Mouse (Mus musculus) testis, adult 2 months (tissue): ENCODE measurements at regions not wholly inside any gene's neighbourhood (a gene's known extent, or its start where the extent isn't known, plus 50 kb on each side); places are given as distances from the start of the nearest gene placed in this dataset.

Experiments
- H3K27ac ChIP-seq: fragments of 200-500 bp; 2 replicates; pipeline ENCODE4 v1.5.1; 2012; ENCODE audit warnings: low read depth, low read length; ENCODE audit not compliant: control insufficient read depth, insufficient read depth
- H3K27me3 ChIP-seq: fragments of 200-500 bp; 2 replicates; pipeline ENCODE4 v1.6.1; 2012; ENCODE audit warnings: mild to moderate bottlenecking, low read length, moderate library complexity; ENCODE audit not compliant: control insufficient read depth, insufficient read depth
- H3K36me3 ChIP-seq: fragments of 200-500 bp; 2 replicates; pipeline ENCODE4 v1.6.1; 2012; ENCODE audit warnings: mild to moderate bottlenecking, low read length; ENCODE audit not compliant: control insufficient read depth, insufficient read depth
- H3K4me1 ChIP-seq: fragments of 200-500 bp; 2 replicates; pipeline ENCODE4 v1.6.1; 2012; ENCODE audit warnings: low read length; ENCODE audit not compliant: control insufficient read depth, insufficient read depth
- H3K4me3 ChIP-seq: fragments of 200-500 bp; 2 replicates; pipeline ENCODE4 v1.5.1; 2012; ENCODE audit warnings: low read depth, mild to moderate bottlenecking, low read length, moderate library complexity, mixed read lengths; ENCODE audit not compliant: control insufficient read depth
- CTCF ChIP-seq: fragments of 200-500 bp; IDR thresholded peaks from 2 replicates; pipeline ENCODE4 v1.5.1; 2012; ENCODE audit warnings: low read depth, mild to moderate bottlenecking, inconsistent platforms, low read length, moderate library complexity; ENCODE audit not compliant: control insufficient read depth, insufficient read depth, insufficient replicate concordance
- POLR2A ChIP-seq: fragments of 200-500 bp; IDR thresholded peaks from 2 replicates; pipeline ENCODE4 v1.6.1; 2012; ENCODE audit warnings: low read depth, mild to moderate bottlenecking, inconsistent platforms, low read length, moderate library complexity; ENCODE audit not compliant: control insufficient read depth

DNA sequence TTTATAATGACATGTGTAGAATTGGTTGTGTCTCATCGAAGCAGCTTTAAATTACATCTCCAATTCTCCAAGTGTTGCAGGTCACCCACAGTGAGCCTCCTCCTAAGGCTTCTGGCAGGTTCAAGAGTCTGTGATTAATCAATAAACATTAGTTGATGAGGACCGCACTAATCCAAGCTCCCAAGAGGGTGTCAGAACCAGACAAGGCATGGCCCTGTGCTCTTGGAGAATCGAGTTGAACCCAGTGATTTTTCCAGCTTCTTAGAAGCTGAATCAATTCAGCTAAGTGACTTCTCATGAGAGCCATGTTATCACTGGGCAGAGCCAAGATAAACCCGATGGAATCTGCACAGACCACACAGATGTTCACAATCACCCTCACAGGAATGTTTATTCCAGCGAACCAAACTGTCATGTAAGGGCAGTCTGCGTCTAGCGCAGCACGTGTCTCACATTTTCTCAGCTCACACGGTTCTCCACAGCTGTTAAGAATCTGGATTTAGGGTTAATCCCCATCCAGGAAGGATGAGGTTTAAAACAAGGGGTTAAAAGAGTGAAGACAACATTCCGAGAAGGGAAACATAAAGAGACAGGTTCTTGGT is 76.4 kb upstream of the Cd93 start:
- H3K27ac ChIP-seq: no peak overlapping the region
- H3K27me3 ChIP-seq: no peaks in the 10 kb centered on the region
- no peak for TF ChIP-seq CTCF
- no peak for TF ChIP-seq POLR2A
- no peak overlapping the region for H3K4me3 ChIP-seq
- no peaks in the 10 kb centered on the region for H3K36me3 ChIP-seq
- no peaks in the 10 kb centered on the region for H3K4me1 ChIP-seq

DNA sequence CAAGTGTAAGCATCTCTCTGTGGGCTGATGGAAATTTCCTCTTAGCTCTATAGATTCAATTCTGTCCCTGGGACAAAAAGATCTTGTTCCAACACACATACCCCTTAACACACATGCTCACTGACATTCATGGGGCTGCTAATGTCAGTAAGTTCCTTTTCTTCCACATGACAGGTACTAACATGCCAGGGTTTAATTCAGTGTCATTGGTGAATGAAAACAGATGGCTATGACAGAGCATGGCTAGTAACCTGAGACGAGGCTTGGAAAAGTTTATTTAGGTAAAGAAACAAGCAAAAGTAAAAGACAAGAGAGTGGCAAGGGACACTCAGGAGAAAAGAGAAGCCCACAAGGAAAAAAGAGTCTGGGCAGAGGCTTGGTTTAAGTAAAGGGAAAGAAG is 74.5 kb upstream of the Cd93 start:
- Histone ChIP-seq H3K4me1 (no peaks in the 10 kb centered on the region), H3K4me3 (no peak overlapping the region), H3K27me3 (no peaks in the 10 kb centered on the region), H3K36me3 (no peaks in the 10 kb centered on the region), H3K27ac (no peak overlapping the region)
- no peak for TF ChIP-seq CTCF
- no peak for TF ChIP-seq POLR2A

DNA sequence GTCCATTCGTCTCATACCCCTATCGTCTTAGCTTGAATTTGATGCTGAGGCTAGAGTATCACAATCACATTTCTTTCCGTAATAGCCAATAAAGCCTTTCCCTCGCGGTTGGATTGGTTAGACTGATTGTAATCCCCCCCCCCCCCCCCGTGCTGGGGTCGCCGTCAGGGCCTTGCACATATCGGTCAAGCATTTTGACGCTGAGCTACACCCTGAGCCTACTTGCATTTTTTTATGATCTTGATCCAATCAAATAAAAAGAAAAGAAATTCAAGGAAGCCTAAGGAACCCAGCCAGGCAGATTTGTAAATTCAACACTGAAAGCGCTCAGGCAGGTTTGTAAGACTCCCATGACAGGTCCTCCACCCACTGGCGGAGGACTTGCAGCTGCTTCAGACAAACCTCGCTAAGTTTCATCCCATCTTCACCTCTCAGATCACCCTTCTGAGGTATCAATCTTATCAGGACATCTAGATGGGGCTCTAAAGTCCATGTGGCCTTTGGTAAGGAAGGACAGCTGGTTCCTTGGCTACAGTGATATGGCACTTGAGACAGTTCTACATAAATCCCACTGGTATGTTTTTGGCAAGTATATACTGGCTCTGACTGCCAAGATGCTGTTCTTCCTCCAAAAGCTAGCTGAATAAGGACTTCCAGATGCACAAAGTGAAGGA is 66.8 kb upstream of the Cd93 start:
- Histone ChIP-seq H3K4me3 (no peak overlapping the region), H3K4me1 (no peaks in the 10 kb centered on the region), H3K27ac (no peak overlapping the region), H3K27me3 (no peaks in the 10 kb centered on the region), H3K36me3 (no peaks in the 10 kb centered on the region)
- TF ChIP-seq POLR2A: no peak
- TF ChIP-seq CTCF: no peak

DNA sequence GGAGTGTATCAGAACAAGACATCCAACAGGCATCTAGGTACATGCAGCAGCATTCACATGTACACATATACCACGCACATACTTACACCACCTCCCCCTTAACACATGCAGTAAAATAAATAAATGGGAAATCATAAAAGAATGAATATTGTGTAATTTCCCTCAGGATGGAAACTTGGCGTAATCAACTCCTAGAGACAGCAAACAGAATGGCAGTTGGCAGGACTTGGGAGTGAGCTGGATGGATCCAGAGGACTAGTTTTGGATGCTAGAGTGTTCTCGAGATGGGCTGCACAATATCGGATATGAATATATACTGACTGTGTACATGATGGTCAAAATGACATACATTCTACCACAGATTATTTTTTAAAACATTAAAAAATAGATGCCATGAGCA is 66.0 kb upstream of the Cd93 start:
- TF ChIP-seq POLR2A (no peak), CTCF (no peak)
- Histone ChIP-seq H3K36me3 (no peaks in the 10 kb centered on the region), H3K27ac (no peak overlapping the region), H3K4me1 (no peaks in the 10 kb centered on the region), H3K27me3 (no peaks in the 10 kb centered on the region), H3K4me3 (no peak overlapping the region)

DNA sequence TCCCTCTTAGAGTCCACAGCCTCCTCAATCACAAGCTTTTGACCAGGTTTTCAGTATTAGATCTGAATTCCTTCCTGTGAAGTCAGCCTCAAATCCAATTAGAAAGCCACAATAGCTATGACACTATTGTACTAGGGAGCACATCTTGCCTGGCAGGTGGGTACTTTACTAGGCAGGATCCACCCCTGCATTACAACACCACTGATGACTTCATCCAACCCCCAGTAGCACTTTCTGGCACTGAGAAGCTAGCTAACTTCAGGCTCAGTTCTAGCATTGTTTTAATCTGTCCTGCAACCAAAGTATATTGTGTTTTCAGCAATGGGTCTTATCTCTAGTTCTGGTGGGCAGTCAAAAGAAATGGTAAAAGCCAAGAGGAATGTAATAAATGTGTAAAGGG is 64.2 kb upstream of the Cd93 start:
- TF ChIP-seq CTCF: no peak
- TF ChIP-seq POLR2A: no peak
- Histone ChIP-seq H3K4me1 (no peaks in the 10 kb centered on the region), H3K27me3 (no peaks in the 10 kb centered on the region), H3K27ac (no peak overlapping the region), H3K36me3 (no peaks in the 10 kb centered on the region), H3K4me3 (no peak overlapping the region)

DNA sequence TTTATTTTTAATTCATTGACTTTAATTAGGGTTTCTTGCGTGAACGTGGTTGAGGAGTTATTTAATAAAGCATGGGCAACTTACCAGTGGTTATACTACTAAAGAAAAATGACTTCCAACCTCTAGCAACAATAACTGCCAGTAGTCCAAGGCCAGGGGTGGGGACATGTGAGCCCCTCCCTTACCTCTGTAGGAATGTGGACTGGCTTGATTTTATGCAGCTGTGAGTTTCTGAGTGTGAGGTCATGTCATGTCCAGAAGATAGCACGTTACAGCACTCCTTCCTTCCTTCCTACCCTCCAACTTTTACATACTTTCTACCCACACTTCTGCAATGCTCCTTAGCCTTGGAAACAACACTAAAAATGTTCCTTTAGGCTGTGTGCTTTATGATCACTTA is 63.6 kb upstream of the Cd93 start:
- Histone ChIP-seq H3K4me1 (no peaks in the 10 kb centered on the region), H3K27me3 (no peaks in the 10 kb centered on the region), H3K4me3 (no peak overlapping the region), H3K36me3 (no peaks in the 10 kb centered on the region), H3K27ac (no peak overlapping the region)
- TF ChIP-seq CTCF (no peak), POLR2A (no peak)

DNA sequence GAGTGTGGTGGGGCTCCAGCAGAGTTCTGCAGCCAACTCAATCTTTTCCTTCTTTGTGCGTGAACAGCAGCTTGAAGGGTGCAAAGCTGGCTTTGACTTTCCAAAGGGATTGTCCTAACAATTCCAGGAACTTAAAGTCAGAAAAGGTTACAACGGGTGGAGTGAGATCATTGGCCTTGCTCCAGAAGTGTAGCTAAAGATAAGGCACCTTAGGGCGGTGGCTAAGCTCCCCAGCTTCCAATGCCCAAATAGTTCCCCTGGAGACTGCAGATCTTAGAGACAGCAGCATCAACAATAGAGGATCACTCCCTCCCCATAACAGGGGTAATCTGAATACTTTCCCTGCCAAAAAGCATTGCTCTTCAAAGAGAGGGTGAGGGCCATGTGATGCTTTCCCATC is 62.3 kb upstream of the Cd93 start:
- TF ChIP-seq POLR2A (no peak), CTCF (no peak)
- no peaks in the 10 kb centered on the region for H3K27me3 ChIP-seq

More for the DNA sequence above, 62.3 kb upstream of the Cd93 start:
- Histone ChIP-seq H3K4me3 (no peak overlapping the region), H3K27ac (no peak overlapping the region), H3K36me3 (no peaks in the 10 kb centered on the region), H3K4me1 (no peaks in the 10 kb centered on the region)
